Mouse (Mus musculus): ENCODE measurements around the gene Elk3. TPM values are rescaled to one million over a fixed set of nuclear protein-coding genes. Genes with fewer than 3 reads are reported as not detected.

The Elk3 gene
- polyA plus RNA-seq, 1 experiment from 2014 or later, result 9.6 TPM

GRCm38 (mm10) chr10:93327187-93327586 is 16.3 kb upstream of the Elk3 start:
- Histone ChIP-seq H3K4me1 (peaks cover 19% of the 10 kb centered on the region), H3K27ac (no peak overlapping the region), H3K9me3 (replicated peaks) (no peaks in the 10 kb centered on the region), H3K4me3 (no peak overlapping the region), H3K36me3 (no peaks in the 10 kb centered on the region), H3K27me3 (replicated peaks) (no peaks in the 10 kb centered on the region), H3K4me2 (no peak overlapping the region), H3K9ac (no peak overlapping the region)
- ATAC-seq, result no peak
- 69% methylated on average over 6 of the region's 6 CpGs for WGBS (ENCODE audit: insufficient replicate concordance)

DNA sequence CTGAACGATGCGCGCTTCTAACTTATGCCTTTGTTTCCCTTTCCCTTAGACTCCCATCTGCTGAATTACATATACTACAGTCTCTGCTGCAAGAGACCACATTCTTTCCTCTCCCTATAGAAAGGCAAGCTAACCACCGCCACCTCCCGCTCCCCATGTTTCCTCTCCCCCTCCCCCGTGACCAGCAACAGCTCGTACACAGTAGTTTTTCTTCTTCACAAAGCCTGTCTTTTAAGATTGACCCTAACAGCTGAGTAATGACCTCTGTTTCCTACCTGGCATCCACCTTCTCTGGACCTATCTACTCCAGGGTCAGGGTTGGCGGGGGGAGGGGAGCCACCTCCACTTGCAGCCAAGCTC is 15.8 kb upstream of the Elk3 start:
- Histone ChIP-seq H3K9me3 (replicated peaks) (no peaks in the 10 kb centered on the region), H3K9ac (no peak overlapping the region), H3K36me3 (no peaks in the 10 kb centered on the region), H3K4me2 (no peak overlapping the region), H3K4me1 (peaks cover 14% of the 10 kb centered on the region), H3K27ac (no peak overlapping the region), H3K4me3 (no peak overlapping the region), H3K27me3 (replicated peaks) (no peaks in the 10 kb centered on the region)
- WGBS (ENCODE audit: insufficient replicate concordance), result 71% methylated on average over 8 of the region's 8 CpGs
- no peak for ATAC-seq

DNA sequence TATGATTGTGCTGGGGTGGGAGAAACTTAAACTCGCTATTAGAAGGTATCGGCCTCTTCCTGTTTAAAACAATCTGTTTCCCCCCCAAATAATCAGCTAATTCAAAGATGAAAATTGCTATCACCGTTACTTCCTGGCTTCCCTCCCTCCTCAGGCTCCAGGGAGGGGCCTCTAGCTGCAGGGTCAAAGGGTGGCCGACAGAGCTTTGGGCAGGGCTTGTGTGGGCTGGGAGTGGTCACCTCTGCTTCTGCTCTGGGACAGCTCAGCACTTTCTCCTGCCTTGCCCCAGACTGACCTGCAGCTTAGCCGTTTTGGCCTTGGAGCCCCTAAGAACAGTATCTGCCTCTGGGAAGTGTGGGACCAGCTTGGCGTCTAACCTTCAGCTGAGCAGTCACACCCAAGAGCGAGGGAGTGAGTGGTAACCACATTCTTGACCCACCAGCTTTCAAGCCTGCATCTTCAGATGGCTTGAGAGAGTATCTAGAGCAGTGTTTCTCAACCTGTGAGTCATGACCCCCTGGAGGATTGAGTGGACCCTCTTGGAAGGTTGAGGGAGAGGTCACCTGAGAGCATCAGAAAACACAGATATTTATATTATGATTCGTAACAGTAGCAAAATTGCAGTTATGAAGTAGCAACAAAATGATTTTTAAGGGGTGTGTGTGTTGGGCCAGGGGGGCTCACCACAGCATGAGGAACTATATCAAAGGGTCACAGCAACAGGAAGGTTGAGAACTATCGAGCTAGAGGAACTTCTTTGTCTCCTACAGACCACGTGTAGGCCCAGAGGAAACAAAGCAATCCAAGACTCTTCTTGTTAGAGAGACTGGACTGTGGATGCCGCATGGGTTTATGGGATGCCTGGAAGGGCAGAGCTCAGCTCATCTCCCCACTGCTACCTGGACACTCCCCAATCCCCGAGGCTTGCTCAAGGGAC is 15.1 kb upstream of the Elk3 start:
- ATAC-seq, result peak; percentile 74
- no peaks in the 10 kb centered on the region for H3K27me3 ChIP-seq (replicated peaks)
- 32% methylated on average over 12 of the region's 12 CpGs for WGBS (ENCODE audit: insufficient replicate concordance)
- H3K4me1 ChIP-seq, result peaks cover 13% of the 10 kb centered on the region
- H3K36me3 ChIP-seq, result no peaks in the 10 kb centered on the region
- H3K27ac ChIP-seq, result peak overlapping the region; percentile 67; the same call in 1 of the 2 replicates
- no peak overlapping the region for H3K9ac ChIP-seq
- no peak overlapping the region for H3K4me3 ChIP-seq
- no peaks in the 10 kb centered on the region for H3K9me3 ChIP-seq (replicated peaks)
- H3K4me2 ChIP-seq, result 0 out of 2 replicates have a peak overlapping the region, but pooled peaks have one; percentile 10

GRCm38 (mm10) chr10:93325369-93325768 is 14.4 kb upstream of the Elk3 start:
- Histone ChIP-seq H3K4me3 (no peak overlapping the region), H3K9ac (no peak overlapping the region), H3K4me1 (peaks cover 13% of the 10 kb centered on the region), H3K4me2 (no peak overlapping the region), H3K27ac (no peak overlapping the region), H3K36me3 (no peaks in the 10 kb centered on the region), H3K9me3 (replicated peaks) (no peaks in the 10 kb centered on the region), H3K27me3 (replicated peaks) (no peaks in the 10 kb centered on the region)
- ATAC-seq, result no peak; the same call in 1 of the 2 replicates
- 37% methylated on average over 3 of the region's 3 CpGs for WGBS (ENCODE audit: insufficient replicate concordance)

DNA sequence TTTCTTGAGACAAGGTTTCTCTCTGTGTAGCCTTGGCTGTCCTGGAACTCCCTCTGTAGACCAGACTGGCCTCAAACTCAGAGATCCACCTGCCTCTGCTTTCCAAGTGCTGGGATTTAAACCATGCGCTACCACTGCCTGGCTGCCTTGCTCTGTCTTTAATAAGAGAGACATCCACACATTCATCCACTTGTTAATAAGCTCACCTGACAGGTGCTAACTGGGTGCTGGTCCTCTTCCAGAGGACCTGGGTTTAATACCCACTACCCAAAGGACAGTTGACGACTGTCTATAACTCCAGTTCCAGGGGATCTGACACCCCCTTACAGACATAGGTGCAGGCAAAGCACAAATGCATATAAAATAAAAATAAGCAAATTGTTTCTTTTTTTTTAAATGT is 13.5 kb upstream of the Elk3 start:
- peaks cover 13% of the 10 kb centered on the region for H3K4me1 ChIP-seq
- H3K27ac ChIP-seq, result no peak overlapping the region
- no peaks in the 10 kb centered on the region for H3K9me3 ChIP-seq (replicated peaks)
- no peaks in the 10 kb centered on the region for H3K27me3 ChIP-seq (replicated peaks)
- H3K36me3 ChIP-seq, result no peaks in the 10 kb centered on the region
- no peak for ATAC-seq
- H3K4me3 ChIP-seq, result no peak overlapping the region
- no peak overlapping the region for H3K4me2 ChIP-seq
- no peak overlapping the region for H3K9ac ChIP-seq
- WGBS (ENCODE audit: insufficient replicate concordance), result 77% methylated on average over 2 of the region's 2 CpGs

DNA sequence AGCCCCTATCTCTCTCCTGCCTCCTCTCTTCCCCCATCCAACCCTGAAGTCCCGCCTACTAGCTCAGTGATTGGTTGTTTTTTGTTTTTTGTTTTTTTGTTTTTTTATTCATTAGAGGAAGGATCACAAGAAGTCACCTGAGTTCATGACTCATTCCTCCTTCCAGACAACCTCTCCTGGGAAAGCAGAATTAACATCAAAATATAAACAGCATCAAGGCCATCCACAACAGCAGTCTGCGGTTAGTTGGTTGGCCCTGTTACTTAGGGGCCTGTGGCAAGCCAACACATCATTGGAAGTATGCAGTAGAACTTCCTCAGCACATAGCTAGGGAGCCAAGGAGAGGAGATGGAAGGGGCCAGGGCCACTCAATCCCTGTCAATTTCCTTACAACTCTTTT is 12.7 kb upstream of the Elk3 start:
- Histone ChIP-seq H3K9ac (no peak overlapping the region), H3K4me2 (no peak overlapping the region), H3K9me3 (replicated peaks) (no peaks in the 10 kb centered on the region), H3K36me3 (no peaks in the 10 kb centered on the region), H3K27me3 (replicated peaks) (no peaks in the 10 kb centered on the region), H3K27ac (no peak overlapping the region), H3K4me1 (peaks cover 13% of the 10 kb centered on the region), H3K4me3 (no peak overlapping the region)
- WGBS (ENCODE audit: insufficient replicate concordance), result 73% methylated on average over 2 of the region's 2 CpGs
- ATAC-seq, result no peak

DNA sequence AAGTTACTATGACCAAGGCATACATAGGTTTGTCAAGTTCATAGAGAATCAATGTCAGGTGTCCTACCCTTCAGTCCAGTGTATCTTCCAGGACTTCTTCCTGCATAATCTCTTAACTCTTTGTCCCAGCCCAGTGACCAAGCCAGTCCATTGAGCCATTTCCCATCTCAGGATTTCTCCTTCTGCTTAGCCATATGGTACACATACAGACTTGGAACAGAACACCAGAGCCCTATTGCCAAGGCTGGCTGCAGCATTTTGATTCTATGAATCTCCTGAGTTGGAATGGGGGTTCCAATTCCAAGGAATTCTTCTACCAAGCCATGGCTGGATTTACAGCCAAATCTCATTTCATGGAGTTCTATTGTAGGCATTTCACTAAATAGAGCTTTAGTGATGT is 10.8 kb upstream of the Elk3 start:
- no peak for ATAC-seq
- H3K9ac ChIP-seq, result no peak overlapping the region

DNA sequence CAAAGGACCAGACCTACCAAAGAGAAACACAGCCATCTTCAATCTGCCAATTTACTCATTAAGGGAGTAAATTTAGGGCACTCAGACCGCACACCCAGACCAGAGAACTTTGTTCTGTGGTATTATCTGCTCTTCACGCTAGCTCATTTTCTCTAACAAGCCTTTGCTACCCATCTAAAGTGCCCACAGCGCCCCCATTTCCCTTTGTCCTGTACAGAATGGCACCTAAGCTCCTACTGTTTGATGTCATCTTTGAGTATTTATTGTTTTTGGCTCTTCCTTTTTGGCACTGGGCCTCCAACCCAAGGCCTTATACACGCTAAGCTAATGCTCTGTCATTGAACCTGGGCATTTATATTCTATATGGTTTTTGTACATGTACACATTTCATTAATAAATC is 9.2 kb upstream of the Elk3 start:
- Histone ChIP-seq H3K4me2 (no peak overlapping the region), H3K9me3 (replicated peaks) (no peaks in the 10 kb centered on the region)
- WGBS (ENCODE audit: insufficient replicate concordance), result 74% methylated on average over 4 of the region's 4 CpGs

More for the DNA sequence above, 10.8 kb upstream of the Elk3 start:
- no peak overlapping the region for H3K27ac ChIP-seq
- no peaks in the 10 kb centered on the region for H3K36me3 ChIP-seq
- H3K9me3 ChIP-seq (replicated peaks), result no peaks in the 10 kb centered on the region
- H3K4me1 ChIP-seq, result peaks cover 13% of the 10 kb centered on the region
- H3K27me3 ChIP-seq (replicated peaks), result no peaks in the 10 kb centered on the region
- H3K4me3 ChIP-seq, result no peak overlapping the region
- no peak overlapping the region for H3K4me2 ChIP-seq

DNA sequence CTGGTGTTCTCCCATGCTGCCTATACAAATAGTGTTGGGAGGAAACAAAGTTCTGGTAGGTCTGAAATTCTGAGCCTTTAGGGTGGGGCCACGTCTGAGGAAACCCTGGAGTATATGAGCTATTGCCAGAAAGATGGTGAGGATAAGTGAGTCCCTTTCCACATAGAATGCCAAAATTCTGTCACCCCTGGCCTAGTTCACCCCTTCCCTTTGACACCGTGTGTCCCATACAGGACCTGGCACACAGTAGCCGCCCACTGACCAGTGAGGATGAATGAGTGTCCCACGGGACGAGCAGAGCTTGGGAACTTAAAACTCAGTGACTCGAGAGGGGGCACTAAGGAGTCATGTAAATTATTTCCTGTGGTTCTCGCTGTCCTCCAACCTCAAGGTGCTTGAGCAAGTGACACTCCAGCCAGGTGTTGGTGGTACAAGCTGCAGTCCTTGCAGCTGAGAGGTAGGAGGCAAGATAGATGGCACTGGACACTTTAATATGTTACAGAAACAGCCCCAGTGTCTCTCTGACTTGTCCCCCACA is 8.7 kb upstream of the Elk3 start:
- Histone ChIP-seq H3K27me3 (replicated peaks) (0 out of 2 replicates have a peak, but pooled peaks cover 3% of the 10 kb centered on the region), H3K4me1 (no peaks in the 10 kb centered on the region), H3K9me3 (replicated peaks) (no peaks in the 10 kb centered on the region), H3K27ac (no peak overlapping the region), H3K4me3 (no peak overlapping the region), H3K36me3 (no peaks in the 10 kb centered on the region), H3K9ac (no peak overlapping the region), H3K4me2 (no peak overlapping the region)
- ATAC-seq, result no peak
- WGBS (ENCODE audit: insufficient replicate concordance), result 48% methylated on average over 7 of the region's 7 CpGs

More for the DNA sequence above, 9.2 kb upstream of the Elk3 start:
- Histone ChIP-seq H3K9ac (no peak overlapping the region), H3K36me3 (no peaks in the 10 kb centered on the region), H3K4me1 (no peaks in the 10 kb centered on the region), H3K27me3 (replicated peaks) (0 out of 2 replicates have a peak, but pooled peaks cover 3% of the 10 kb centered on the region), H3K4me3 (no peak overlapping the region), H3K27ac (no peak overlapping the region)
- no peak for ATAC-seq

DNA sequence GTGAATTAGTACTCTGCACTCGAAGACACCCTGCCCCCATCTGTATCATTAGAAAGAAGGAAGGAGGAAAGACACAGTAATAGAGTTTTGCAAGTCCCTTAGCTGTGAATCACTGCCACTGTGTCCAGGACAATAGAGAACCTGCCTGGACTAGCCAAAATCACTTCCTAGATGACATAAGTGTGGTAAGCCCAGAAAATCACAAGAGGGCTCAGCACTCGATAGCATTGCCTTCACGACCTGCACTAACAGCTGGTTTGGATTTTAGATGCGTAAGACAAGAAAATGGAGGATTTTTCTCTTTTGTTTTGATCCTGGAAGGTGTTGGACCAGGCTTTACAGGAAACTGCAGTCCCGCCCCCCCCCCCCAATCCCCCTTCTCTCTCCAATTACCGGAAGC is 6.0 kb upstream of the Elk3 start:
- H3K9me3 ChIP-seq (replicated peaks), result no peaks in the 10 kb centered on the region
- no peaks in the 10 kb centered on the region for H3K4me1 ChIP-seq
- 29% methylated on average over 6 of the region's 6 CpGs for WGBS (ENCODE audit: insufficient replicate concordance)
- no peak for ATAC-seq
- H3K4me2 ChIP-seq, result no peak overlapping the region
- peaks cover 21% of the 10 kb centered on the region for H3K27me3 ChIP-seq (replicated peaks)
- H3K9ac ChIP-seq, result no peak overlapping the region
- no peaks in the 10 kb centered on the region for H3K36me3 ChIP-seq
- no peak overlapping the region for H3K27ac ChIP-seq
- H3K4me3 ChIP-seq, result no peak overlapping the region

DNA sequence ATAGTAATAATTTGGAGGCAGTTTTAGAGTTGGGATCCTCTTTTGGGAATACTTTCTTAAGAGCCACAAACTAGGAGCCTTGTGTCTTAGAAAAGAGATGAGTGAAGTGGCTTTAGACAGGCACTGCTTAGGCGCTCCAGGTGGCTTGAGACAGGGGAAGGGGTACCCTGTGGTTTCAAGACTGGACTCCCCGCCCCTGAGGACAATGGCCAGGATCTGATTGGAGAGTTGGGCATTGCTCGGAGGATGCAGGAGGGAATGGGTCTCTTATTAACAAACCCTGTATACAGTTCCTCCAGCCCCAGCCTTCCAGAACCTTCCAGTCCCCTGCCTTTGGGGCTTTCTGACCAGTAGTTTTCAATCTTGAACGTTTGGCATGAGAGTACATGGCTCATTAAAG is 641 bp upstream of the Elk3 start:
- H3K4me1 ChIP-seq, result peaks cover 15% of the 10 kb centered on the region
- WGBS (ENCODE audit: insufficient replicate concordance), result 11% methylated on average over 4 of the region's 4 CpGs
- no peak overlapping the region for H3K4me3 ChIP-seq
- no peak for ATAC-seq
- no peaks in the 10 kb centered on the region for H3K9me3 ChIP-seq (replicated peaks)
- no peak overlapping the region for H3K27ac ChIP-seq
- H3K27me3 ChIP-seq (replicated peaks), result peaks cover 55% of the 10 kb centered on the region
- H3K4me2 ChIP-seq, result peak overlapping the region; percentile 77
- no peak overlapping the region for H3K9ac ChIP-seq
- H3K36me3 ChIP-seq, result no peaks in the 10 kb centered on the region

- WGBS (ENCODE audit: insufficient replicate concordance), result under 1% methylated on average over 43 of the region's 43 CpGs
- H3K27ac ChIP-seq, result peak overlapping the region; percentile 79
- peaks cover 15% of the 10 kb centered on the region for H3K4me1 ChIP-seq
- peaks cover 53% of the 10 kb centered on the region for H3K27me3 ChIP-seq (replicated peaks)
- no peaks in the 10 kb centered on the region for H3K9me3 ChIP-seq (replicated peaks)
- H3K4me3 ChIP-seq, result peak overlapping the region; percentile 63
- no peaks in the 10 kb centered on the region for H3K36me3 ChIP-seq
- H3K9ac ChIP-seq, result peak overlapping the region; percentile 69
- peak overlapping the region; percentile 77 for H3K4me2 ChIP-seq
- no peak for ATAC-seq
These were observed 857 bp downstream of the Elk3 start for GRCm38 (mm10) chr10:93309934-93310621.
